Mouse (Mus musculus) brain, embryonic 14.5 days (tissue): ENCODE results near the gene Il2ra. TPM values are rescaled to one million over a fixed set of nuclear protein-coding genes. Genes with fewer than 3 reads are reported as not detected.

Source experiments
- DNase-seq: peaks from one replicate; pipeline ENCODE4 v3.0.0-alpha.2; 2011; ENCODE audit warnings: low read depth
- CTCF ChIP-seq: fragments of 200-500 bp; IDR thresholded peaks from 2 replicates; pipeline ENCODE4 v1.5.1; 2012; ENCODE audit warnings: inconsistent platforms, mild to moderate bottlenecking, moderate library complexity, borderline replicate concordance; ENCODE audit not compliant: insufficient read depth, insufficient read length; ENCODE audit errors: extremely low read depth
- POLR2A ChIP-seq: fragments of 200-500 bp; IDR thresholded peaks from 2 replicates; pipeline ENCODE4 v1.6.1; 2012; ENCODE audit warnings: mild to moderate bottlenecking, inconsistent platforms, borderline replicate concordance; ENCODE audit not compliant: poor library complexity, insufficient read depth, insufficient read length, severe bottlenecking; ENCODE audit errors: extremely low read depth
- polyA plus RNA-seq: library from polyadenylated mRNA; depleted of rRNA; stranded (reverse); fragments of >200 nt; gene quantifications from 2 replicates; pipeline ENCODE4 v1.2.3, GENCODE M21; 2012; rRNA removed

Gene Il2ra
- polyA plus RNA-seq, 1 experiment = 0.01 TPM

GRCm38 (mm10) chr2:11710101-11710500, 67.5 kb downstream of the Il2ra start:
- peak; percentile 34; the same call in 1 of the 2 replicates for TF ChIP-seq CTCF
- DNase-seq = peak; percentile 38

- no peak for DNase-seq
- TF ChIP-seq CTCF (no peak), POLR2A (no peak)
Observed at GRCm38 (mm10) chr2:11712483-11712990, 69.9 kb downstream of the Il2ra start.

- TF ChIP-seq POLR2A (no peak), CTCF (no peak)
- no peak for DNase-seq
Observed at GRCm38 (mm10) chr2:11713021-11713420, 70.4 kb downstream of the Il2ra start.

- no peak for TF ChIP-seq CTCF
- TF ChIP-seq POLR2A = no peak
- peak; percentile 63 for DNase-seq
Observed at GRCm38 (mm10) chr2:11714535-11714934, 71.9 kb downstream of the Il2ra start.

GRCm38 (mm10) chr2:11718573-11718972, 76.0 kb downstream of the Il2ra start:
- DNase-seq = no peak
- no peak for TF ChIP-seq POLR2A
- no peak for TF ChIP-seq CTCF

- no peak for DNase-seq
- TF ChIP-seq POLR2A (no peak), CTCF (no peak)
Observed at GRCm38 (mm10) chr2:11722564-11722963, 80.0 kb downstream of the Il2ra start.

GRCm38 (mm10) chr2:11727574-11727973, 85.0 kb downstream of the Il2ra start:
- DNase-seq = no peak
- TF ChIP-seq CTCF = no peak
- no peak for TF ChIP-seq POLR2A

GRCm38 (mm10) chr2:11729091-11729490, 86.5 kb downstream of the Il2ra start:
- no peak for TF ChIP-seq CTCF
- no peak for TF ChIP-seq POLR2A
- no peak for DNase-seq

GRCm38 (mm10) chr2:11732978-11733377, 90.4 kb downstream of the Il2ra start:
- TF ChIP-seq POLR2A = no peak
- no peak for TF ChIP-seq CTCF
- DNase-seq = no peak

- no peak for TF ChIP-seq POLR2A
- no peak for DNase-seq
Observed at GRCm38 (mm10) chr2:11735853-11736252, 93.2 kb downstream of the Il2ra start.

- no peak for DNase-seq
Observed at GRCm38 (mm10) chr2:11738794-11739193, 96.2 kb downstream of the Il2ra start.

GRCm38 (mm10) chr2:11739516-11740051, 97.0 kb downstream of the Il2ra start:
- no peak for TF ChIP-seq CTCF
- no peak for TF ChIP-seq POLR2A
- DNase-seq = no peak

More at GRCm38 (mm10) chr2:11738794-11739193, 96.2 kb downstream of the Il2ra start:
- TF ChIP-seq POLR2A = no peak
- no peak for TF ChIP-seq CTCF

Other genes with a start within 250 kb of the Il2ra start
- 42.1 and 48.0 TPM in 2 replicates for gene Pfkfb3, start 88.7 kb upstream of the Il2ra start, polyA plus RNA-seq
- gene Rbm17, start 38.7 kb upstream of the Il2ra start, polyA plus RNA-seq = 116 and 133 TPM in 2 replicates
- gene Gm17490, start 16.5 kb upstream of the Il2ra start, polyA plus RNA-seq = not detected in 2 replicates
- gene Il15ra, start 62.5 kb downstream of the Il2ra start, polyA plus RNA-seq = 0.28 and 0.70 TPM in 2 replicates
- 105 and 110 TPM in 2 replicates for gene Fbh1, start 134.8 kb downstream of the Il2ra start, polyA plus RNA-seq
- 125 and 163 TPM in 2 replicates for gene Ankrd16, start 135.1 kb downstream of the Il2ra start, polyA plus RNA-seq